ENCODE assay signal across 8 mouse cellular contexts in genomic region chr2:135711049-135711924, GRCm38 (mm10). TPM values are rescaled to one million over a fixed set of nuclear protein-coding genes. Genes with fewer than 3 reads are reported as not detected.
A peak's percentile ranks its signal among the peaks of the same experiment; 100 is the strongest.
DNase-seq lines count a peak whose midpoint lies in the region; ATAC-seq lines count a peak whose summit lies in the region.

No protein-coding gene starts in this region.

- H3K36me3 ChIP-seq in heart, embryonic 11.5 days (ENCODE audit: control insufficient read depth, insufficient read depth, low read length) = no peaks in the 10 kb centered on the region
- no peaks in the 10 kb centered on the region for H3K36me3 ChIP-seq in liver, embryonic 12.5 days

- H3K9ac ChIP-seq in heart, embryonic 11.5 days (ENCODE audit: low read depth, low read length) = no peak overlapping the region
- no peak overlapping the region for H3K9ac ChIP-seq in liver, embryonic 12.5 days

- 33% methylated on average over 8 of the region's 8 CpGs for WGBS in heart, embryonic 11.5 days (ENCODE audit: insufficient replicate concordance)
- 34% methylated on average over 8 of the region's 8 CpGs for WGBS in liver, embryonic 12.5 days (ENCODE audit: insufficient replicate concordance)

- peak; percentile 19; the same call in 1 of the 2 replicates for ATAC-seq in common myeloid progenitor, adult 5-6 weeks (replicated peaks; ENCODE audit: low read depth, poor library complexity, severe bottlenecking)
- ATAC-seq in heart, embryonic 11.5 days (replicated peaks; ENCODE audit: insufficient number of reproducible peaks, low FRiP score, low TSS enrichment) = no peak
- no peak; the same call in 1 of the 2 replicates for ATAC-seq in liver, embryonic 12.5 days

- H3K27ac ChIP-seq in heart, embryonic 11.5 days (ENCODE audit: low read depth, low read length) = peak overlapping the region; percentile 66
- H3K27ac ChIP-seq in liver, embryonic 12.5 days = 0 out of 2 replicates have a peak overlapping the region, but pooled peaks have one; percentile 7

- H3K4me3 ChIP-seq in heart, embryonic 11.5 days (ENCODE audit: low read depth, low read length) = no peak overlapping the region
- no peak overlapping the region for H3K4me3 ChIP-seq in liver, embryonic 12.5 days

- DNase-seq in adrenal gland, postnatal 14 days = peak; percentile 46
- no peak for DNase-seq in adrenal gland, adult 18-20 months (ENCODE audit: low spot score in 2 of 2)
- peak; percentile 72 for DNase-seq in testis, postnatal 10 days (ENCODE audit: low spot score)
- DNase-seq in layer of hippocampus, adult 9-11 months = no peak
- DNase-seq in adipocyte (ENCODE audit: low spot score) = no peak

- H3K4me2 ChIP-seq in heart, embryonic 11.5 days = peak overlapping the region; percentile 58
- 0 out of 2 replicates have a peak overlapping the region, but pooled peaks have one; percentile 15 for H3K4me2 ChIP-seq in liver, embryonic 12.5 days

- H3K9me3 ChIP-seq in heart, embryonic 11.5 days (replicated peaks; ENCODE audit: control insufficient read depth, low read length) = no peaks in the 10 kb centered on the region
- H3K9me3 ChIP-seq in liver, embryonic 12.5 days (replicated peaks) = no peaks in the 10 kb centered on the region

- H3K4me1 ChIP-seq in heart, embryonic 11.5 days (ENCODE audit: control insufficient read depth, insufficient read depth, low read length) = peaks cover 15% of the 10 kb centered on the region
- peaks cover 45% of the 10 kb centered on the region for H3K4me1 ChIP-seq in liver, embryonic 12.5 days

- H3K27me3 ChIP-seq in heart, embryonic 11.5 days (ENCODE audit: control insufficient read depth, insufficient read depth, low read length) = no peaks in the 10 kb centered on the region
- no peaks in the 10 kb centered on the region for H3K27me3 ChIP-seq in liver, embryonic 12.5 days (replicated peaks)

RNA-seq across cellular contexts. Expression of gene Plcb4, which starts 52.5 kb away (rescaled TPM):
- 42.5 and 58.3 TPM in 2 replicates for total RNA-seq in adrenal gland, postnatal 14 days (2021)
- total RNA-seq in adrenal gland, adult 18-20 months (2021) = 10 to 100 TPM; 37.2 to 40.1 TPM
- 25.3 and 34.9 TPM in 2 replicates for total RNA-seq in common myeloid progenitor, adult 5-6 weeks (2017)
- polyA plus RNA-seq in heart, embryonic 11.5 days (2014; fragmentation: Nextera tagmentation; extraction: Ambion mirVana) = 25.8 and 33.8 TPM in 2 replicates
- polyA plus RNA-seq in liver, embryonic 12.5 days (2016; fragmentation: Nextera tagmentation; extraction: Ambion mirVana) = 5.1 and 5.8 TPM in 2 replicates

Comparison
In these comparisons a context has a peak if more than half of its experiments do, and no peak if none do; other contexts are left out.
1. DNase-seq: peak in adrenal gland, postnatal 14 days (single experiment) and testis, postnatal 10 days (single experiment); none in adrenal gland, adult 18-20 months (0 of 2), layer of hippocampus, adult 9-11 months (single experiment) and adipocyte (single experiment).